Mouse (Mus musculus) lung, adult 2 months (tissue): Measurements from ENCODE around the gene Manbal.

Experiments used
- CTCF ChIP-seq: fragments of 200-500 bp; IDR thresholded peaks from 2 replicates; pipeline ENCODE4 v1.5.1; 2011; ENCODE audit warnings: mild to moderate bottlenecking, low read length, control low read depth; ENCODE audit not compliant: insufficient read depth
- POLR2A ChIP-seq: fragments of 200-500 bp; IDR thresholded peaks from 2 replicates; pipeline ENCODE4 v1.6.1; 2011; ENCODE audit warnings: low read depth, mild to moderate bottlenecking, control low read depth, low read length, borderline replicate concordance; ENCODE audit errors: extremely low read depth

GRCm38 (mm10) chr2:157389591-157389921, 22.2 kb downstream of the Manbal start:
- no peak for TF ChIP-seq POLR2A
- TF ChIP-seq CTCF: no peak
